Mouse (Mus musculus) hindbrain, embryonic 10.5 days (tissue): Measurements from ENCODE around the gene Khk. TPM values are rescaled to one million over a fixed set of nuclear protein-coding genes. Genes with fewer than 3 reads are reported as not detected.

ENCODE experiments used
- DNase-seq: peaks from one replicate; pipeline ENCODE4 v3.0.0-alpha.2; 2017; ENCODE audit warnings: low spot score
- H3K27ac ChIP-seq: fragments of 300-500 bp; sonication (generic); 2 replicates; pipeline ENCODE4 v1.5.1; 2016; ENCODE audit warnings: mild to moderate bottlenecking, moderate library complexity
- H3K27me3 ChIP-seq: fragments of 300-500 bp; sonication (generic); 2 replicates; pipeline ENCODE4 v1.6.1; 2016; ENCODE audit warnings: mild to moderate bottlenecking; ENCODE audit not compliant: poor library complexity, insufficient read depth, severe bottlenecking
- H3K36me3 ChIP-seq: fragments of 300-500 bp; sonication (generic); 2 replicates; pipeline ENCODE4 v1.6.1; 2016; ENCODE audit warnings: mild to moderate bottlenecking, moderate library complexity
- H3K4me1 ChIP-seq: fragments of 300-500 bp; sonication (generic); replicated peaks from 2 replicates; pipeline ENCODE4 v1.6.1; 2016; ENCODE audit warnings: mild to moderate bottlenecking
- H3K4me3 ChIP-seq: fragments of 300-500 bp; sonication (generic); 2 replicates; pipeline ENCODE4 v1.5.1; 2016; ENCODE audit warnings: mild to moderate bottlenecking, moderate library complexity
- H3K9me3 ChIP-seq: fragments of 300-500 bp; sonication (generic); 2 replicates; pipeline ENCODE4 v1.6.1; 2016; ENCODE audit warnings: mild to moderate bottlenecking, moderate library complexity
- WGBS: fragments of 180-500 bp; shearing (Covaris S2); methylation state at CpG from one replicate; pipeline ENCODE4 v1.1.7; 2016; 5-methylcytosine and 5-hydroxymethylcytosine counted together
- polyA plus RNA-seq: library from polyadenylated mRNA; unstranded; fragments of >200 nt; fragmentation: Nextera tagmentation; extraction: Ambion mirVana; gene quantifications from 2 replicates; pipeline ENCODE4 v1.2.1, GENCODE M21; 2016

The Khk gene
- polyA plus RNA-seq, 1 experiment from 2014 or later, result 7.2 TPM

- peaks cover 30% of the 10 kb centered on the region; the same call in 1 of the 2 replicates for H3K27me3 ChIP-seq
- H3K4me3 ChIP-seq, result no peak overlapping the region
- DNase-seq, result no peak
- WGBS, result 88% methylated on average over 4 of the region's 4 CpGs
- H3K27ac ChIP-seq, result no peak overlapping the region
- 0 out of 2 replicates have a peak, but pooled peaks cover 3% of the 10 kb centered on the region for H3K9me3 ChIP-seq
- no peaks in the 10 kb centered on the region for H3K36me3 ChIP-seq
- no peaks in the 10 kb centered on the region for H3K4me1 ChIP-seq
Observed at GRCm38 (mm10) chr5:30966189-30966588, 45.0 kb downstream of the Khk start.

DNA sequence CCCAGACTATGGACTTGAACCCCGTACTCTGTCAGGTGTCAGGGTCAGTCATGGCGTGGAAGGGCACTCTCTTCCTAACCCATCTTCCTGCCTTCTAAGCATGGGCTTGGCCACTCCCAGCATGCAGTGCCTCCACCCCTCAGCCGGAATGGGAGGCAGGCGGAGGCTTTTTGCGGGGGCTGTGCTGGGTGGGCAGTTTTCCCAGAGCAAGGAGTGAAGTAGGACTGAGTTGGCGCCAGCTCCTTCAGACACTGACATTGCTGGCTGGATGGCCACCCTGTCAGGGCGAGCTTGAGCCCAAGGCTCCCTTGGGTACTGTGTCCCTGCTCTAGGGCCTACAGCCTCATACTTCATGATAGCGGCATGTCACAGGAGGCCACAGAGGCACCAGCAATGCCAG, 47.2 kb downstream of the Khk start, which contains the start of gene Tcf23:
TSS of gene Tcf23 (plus strand) at position 247 of the 400 bp plus-strand sequence.
- DNase-seq, result no peak
- no peak within 1 kb of the TSS for H3K4me3 ChIP-seq
- H3K9me3 ChIP-seq, result 0 out of 2 replicates have a peak, but pooled peaks cover 2% of the 10 kb centered on the region
- WGBS, result 82% methylated on average over 8 of the region's 8 CpGs
- H3K36me3 ChIP-seq, result no peaks in the 10 kb centered on the region
- H3K27ac ChIP-seq, result no peak within 1 kb of the TSS
- no peaks in the 10 kb centered on the region for H3K4me1 ChIP-seq
- peaks cover 24% of the 10 kb centered on the region; the same call in 1 of the 2 replicates for H3K27me3 ChIP-seq

DNA sequence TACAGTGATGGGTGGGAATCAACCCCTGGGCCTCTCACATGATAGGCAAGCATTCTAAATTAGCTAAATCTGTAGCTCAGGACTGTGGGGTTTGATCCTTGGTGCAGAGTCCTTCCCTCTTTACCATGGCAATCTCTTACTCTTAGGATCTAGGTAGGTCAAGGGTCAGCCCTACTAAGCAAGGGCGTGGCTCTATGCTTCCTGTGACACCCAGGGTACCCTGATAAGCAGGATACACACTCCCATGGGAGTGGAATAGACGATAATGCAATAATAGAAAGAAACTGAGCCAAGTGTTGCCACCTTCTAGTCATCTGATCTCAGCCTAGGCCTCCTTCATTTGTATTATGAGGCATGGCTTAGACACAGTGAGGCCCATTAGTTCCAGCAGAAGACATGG, 48.2 kb downstream of the Khk start:
- Histone ChIP-seq H3K9me3 (no peaks in the 10 kb centered on the region), H3K27ac (no peak overlapping the region), H3K4me3 (no peak overlapping the region), H3K4me1 (peaks cover 8% of the 10 kb centered on the region; the same call in 1 of the 2 replicates), H3K27me3 (peaks cover 24% of the 10 kb centered on the region; the same call in 1 of the 2 replicates), H3K36me3 (no peaks in the 10 kb centered on the region)
- DNase-seq, result no peak
- WGBS, result 74% methylated on average over 2 of the region's 2 CpGs

- Histone ChIP-seq H3K27ac (no peak overlapping the region), H3K9me3 (no peaks in the 10 kb centered on the region), H3K4me1 (peaks cover 8% of the 10 kb centered on the region; the same call in 1 of the 2 replicates), H3K4me3 (no peak overlapping the region), H3K36me3 (no peaks in the 10 kb centered on the region), H3K27me3 (peaks cover 3% of the 10 kb centered on the region; the same call in 1 of the 2 replicates)
- 80% methylated on average over 9 of the region's 9 CpGs for whole genome bisulfite sequencing
- no peak for DNase-seq
Observed at GRCm38 (mm10) chr5:30974870-30975656, 53.8 kb downstream of the Khk start.

Other genes with a start within 250 kb of the Khk start
- gene Dpysl5, start 209.9 kb upstream of the Khk start, polyA plus RNA-seq, result 87.4 and 151 TPM in 2 replicates
- 21.1 and 41.8 TPM in 2 replicates for gene Mapre3, start 106.8 kb upstream of the Khk start, polyA plus RNA-seq
- 64.0 and 67.6 TPM in 2 replicates for gene Tmem214, start 53.4 kb upstream of the Khk start, polyA plus RNA-seq
- 18.4 and 24.2 TPM in 2 replicates for gene Agbl5, start 32.7 kb upstream of the Khk start, polyA plus RNA-seq
- gene Ost4, start 13.6 kb upstream of the Khk start, polyA plus RNA-seq, result 405 and 407 TPM in 2 replicates
- gene Emilin1, start 8.0 kb upstream of the Khk start, polyA plus RNA-seq, result 85.1 and 87.4 TPM in 2 replicates
- 3.7 and 6.7 TPM in 2 replicates for gene Cgref1, start 24.2 kb downstream of the Khk start, polyA plus RNA-seq
- 147 and 152 TPM in 2 replicates for gene Preb, start 38.9 kb downstream of the Khk start, polyA plus RNA-seq
- gene Tcf23, start 47.2 kb downstream of the Khk start, polyA plus RNA-seq, result not detected in 2 replicates
- gene Atraid, start 126.9 kb downstream of the Khk start, polyA plus RNA-seq, result 86.2 and 110 TPM in 2 replicates
- gene Slc5a6, start 127.5 kb downstream of the Khk start, polyA plus RNA-seq, result 8.1 and 10.1 TPM in 2 replicates
- 43.5 and 55.9 TPM in 2 replicates for gene Cad, start 133.3 kb downstream of the Khk start, polyA plus RNA-seq
- gene Dnajc5g, start 184.9 kb downstream of the Khk start, polyA plus RNA-seq, result not detected in 2 replicates
- 2.1 and 9.3 TPM in 2 replicates for gene Slc30a3, start 186.8 kb downstream of the Khk start, polyA plus RNA-seq
- not detected in 2 replicates for gene Trim54, start 195.3 kb downstream of the Khk start, polyA plus RNA-seq
- gene Ucn, start 217.4 kb downstream of the Khk start, polyA plus RNA-seq, result not detected in 2 replicates
- 59.2 and 60.7 TPM in 2 replicates for gene Mpv17, start 232.8 kb downstream of the Khk start, polyA plus RNA-seq